Mouse (Mus musculus) skeletal muscle tissue, adult 2 months (tissue): ENCODE data around the gene Rorb.
A peak's percentile ranks its signal among the peaks of the same experiment; 100 is the strongest.

Experiments used
- DNase-seq: peaks from one replicate; pipeline ENCODE4 v3.0.0-alpha.2; 2012; ENCODE audit warnings: low read depth, low spot score

Rorb gene

DNA sequence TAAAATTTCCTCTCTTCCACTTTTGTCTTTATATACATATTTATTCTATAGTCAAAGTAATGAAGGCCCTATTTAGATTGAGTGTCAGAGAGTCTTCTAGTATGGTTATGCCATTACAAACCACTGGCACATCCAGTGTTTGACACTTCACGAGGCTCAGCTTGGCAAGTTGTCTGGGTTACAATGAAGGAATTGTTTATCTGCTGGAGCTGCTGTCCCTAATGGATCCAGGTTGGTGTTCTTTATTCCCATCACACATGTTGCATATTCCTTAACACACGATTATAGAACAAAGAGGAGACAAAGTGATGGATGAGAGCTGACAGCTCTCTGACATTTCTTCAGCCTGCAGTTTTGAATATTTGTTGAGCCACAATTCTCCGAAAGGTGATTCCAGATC lies 77.0 kb downstream of the Rorb start:
- no peak for DNase-seq

DNA sequence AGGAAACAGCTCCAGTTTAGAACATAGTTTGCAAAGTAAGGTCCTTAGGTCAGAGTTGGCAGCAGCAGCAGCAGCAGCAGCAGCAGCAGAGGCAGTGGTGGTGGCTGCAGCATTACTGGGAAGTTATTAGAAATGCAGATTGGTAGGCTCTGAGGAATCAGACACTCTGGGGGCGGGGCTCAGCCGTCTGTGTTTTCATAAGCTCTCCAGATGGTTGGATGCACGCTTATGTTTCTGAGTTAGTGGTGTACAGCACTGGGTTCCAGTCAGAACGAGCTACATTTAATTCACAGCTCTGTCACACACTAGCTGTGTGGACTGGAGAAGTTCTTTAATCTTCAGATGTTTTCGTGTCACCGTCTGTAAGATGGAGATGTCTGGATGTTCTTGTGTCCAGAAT lies 105.9 kb downstream of the Rorb start:
- DNase-seq: no peak

DNA sequence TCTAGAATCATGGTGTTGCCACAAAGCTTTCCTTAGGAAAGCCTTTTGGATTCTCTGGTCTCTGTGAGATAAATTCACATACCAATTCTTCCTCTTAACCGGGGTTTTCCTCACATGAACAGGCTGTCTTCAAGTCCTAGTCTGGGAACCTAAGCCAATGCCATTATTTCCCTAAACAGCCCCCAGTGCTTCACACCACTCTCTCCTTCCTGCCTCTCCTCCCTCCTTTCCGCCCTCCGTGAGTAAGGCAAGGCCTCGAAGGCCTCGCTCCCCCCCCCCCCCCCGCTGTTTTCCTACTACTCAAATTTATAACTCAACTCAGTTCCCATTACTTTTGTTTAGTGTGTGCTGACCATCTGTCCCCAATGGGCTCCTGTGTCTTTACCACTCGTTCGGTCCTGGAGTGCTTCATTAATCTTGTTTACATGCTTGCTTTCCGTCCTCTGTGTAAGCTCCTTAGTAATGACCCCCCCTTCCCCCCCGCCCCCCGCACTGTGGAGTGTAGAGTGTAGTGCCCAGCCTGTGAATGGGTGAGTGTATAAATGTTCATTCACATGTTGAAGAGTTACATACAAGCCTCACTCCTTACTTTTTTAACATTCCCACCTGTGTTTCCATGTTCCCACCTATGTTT lies 106.9 kb downstream of the Rorb start:
- DNase-seq: no peak

DNA sequence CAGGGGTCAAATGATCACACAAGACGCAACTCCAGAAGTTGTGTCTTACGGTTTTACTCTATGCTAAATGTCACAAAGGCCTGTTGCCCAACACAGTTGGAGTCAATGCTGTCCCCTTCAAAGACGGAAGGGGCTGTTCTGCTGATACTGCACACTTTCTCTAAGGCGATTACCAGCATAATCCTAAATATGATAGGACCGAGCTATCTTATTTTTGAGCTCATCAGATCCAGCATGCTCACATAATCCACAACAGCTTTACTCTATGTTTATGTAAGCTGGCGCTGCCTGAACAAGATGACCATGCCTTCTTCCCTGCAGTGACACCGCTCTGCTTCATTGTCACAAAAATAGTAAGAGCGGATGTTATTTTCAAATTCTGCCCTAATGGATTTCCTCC lies 112.0 kb downstream of the Rorb start:
- no peak for DNase-seq

DNA sequence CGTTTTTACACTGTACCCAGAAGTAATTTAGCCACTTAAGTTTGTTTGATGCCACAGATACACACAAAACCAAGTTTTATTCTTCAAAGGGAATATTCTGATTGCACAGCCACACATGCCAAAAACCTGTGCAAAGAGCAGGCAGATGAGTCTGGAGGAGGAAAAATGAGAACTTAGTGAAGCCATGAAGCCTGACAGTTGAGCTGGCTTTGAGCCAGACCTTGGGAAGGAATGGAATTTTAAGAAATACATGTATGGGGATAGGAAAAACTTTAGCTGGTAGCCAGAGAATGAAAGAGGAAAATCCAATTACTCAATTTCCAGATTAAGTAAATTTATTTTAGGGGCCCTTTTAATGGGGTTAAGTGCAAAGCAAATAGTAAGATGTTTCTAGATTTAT lies 113.3 kb downstream of the Rorb start:
- DNase-seq: no peak

DNA sequence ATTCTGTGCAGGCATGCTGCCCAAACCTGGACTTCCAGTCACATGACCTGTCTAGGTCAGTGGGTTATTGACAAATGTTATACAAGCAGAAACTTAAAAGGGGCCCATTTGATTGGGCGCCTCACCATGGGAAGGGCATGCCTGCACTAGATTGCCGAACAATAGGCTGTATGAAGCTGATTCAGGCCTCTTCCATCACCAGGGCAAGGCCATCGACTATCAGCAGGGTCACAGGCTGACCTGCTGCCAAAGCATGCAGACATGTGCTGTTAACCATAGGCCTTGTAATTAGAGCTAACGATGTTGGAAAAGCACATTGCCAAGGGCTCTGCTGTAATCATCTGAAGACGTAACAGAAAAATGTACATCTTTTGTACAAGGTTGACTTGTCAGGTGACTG lies 131.0 kb downstream of the Rorb start:
- no peak for DNase-seq

DNA sequence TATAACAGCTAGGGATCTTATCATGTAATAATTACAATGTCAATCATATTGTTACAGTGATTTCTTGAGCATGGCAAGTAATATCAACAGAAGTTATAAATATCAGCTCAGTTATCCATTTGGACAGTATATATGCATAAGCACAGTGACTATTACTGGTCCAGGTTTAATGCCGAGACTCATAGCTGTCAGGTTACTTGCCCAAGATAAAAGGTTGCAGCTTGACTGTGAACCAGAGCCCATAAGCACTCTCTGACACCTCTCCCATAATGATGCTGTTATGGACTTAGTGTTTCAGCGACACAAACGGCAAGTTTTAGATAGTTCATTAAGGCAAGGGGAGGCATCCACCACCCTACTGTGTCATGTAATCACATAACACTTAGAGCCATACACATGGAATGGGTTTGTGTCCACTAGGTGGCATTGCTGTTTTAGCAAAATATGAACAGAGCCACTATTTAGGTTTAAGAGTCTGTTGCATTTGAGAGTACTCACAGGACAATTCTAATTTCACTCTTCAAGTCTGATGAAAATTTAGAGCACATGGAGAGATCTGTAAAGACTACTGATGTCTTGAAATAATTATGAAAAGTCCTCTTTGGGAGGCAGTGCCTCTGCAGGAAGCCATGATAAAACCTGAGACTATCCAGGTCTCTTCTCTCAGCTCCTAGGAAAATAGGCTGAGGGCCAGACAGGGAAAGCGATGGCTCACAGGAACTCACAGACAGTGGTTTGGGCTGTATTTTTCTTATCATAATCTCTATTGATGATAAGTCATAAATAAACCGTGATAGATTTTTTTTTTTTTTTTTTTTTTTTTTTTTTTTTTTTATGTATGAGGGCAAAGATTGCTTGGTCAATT lies 136.0 kb downstream of the Rorb start:
- DNase-seq: no peak

DNA sequence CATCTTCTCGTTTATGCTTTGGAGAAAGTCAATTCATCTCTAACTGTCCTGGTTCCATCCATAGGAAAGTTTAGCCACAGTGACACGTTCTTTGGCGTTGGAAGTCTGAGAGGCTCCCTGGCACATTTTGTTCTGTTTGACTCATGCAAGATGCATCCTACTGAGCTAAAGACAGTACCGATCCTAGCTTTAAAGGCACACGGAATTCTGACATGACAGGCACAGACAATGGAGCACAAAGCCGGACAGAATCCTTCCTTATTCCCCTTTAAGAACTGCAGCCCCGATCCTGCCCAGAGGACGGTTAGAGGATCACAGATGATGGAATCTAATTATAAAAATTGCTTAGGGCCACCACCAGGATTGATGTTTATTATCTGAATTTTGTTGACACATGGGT lies 141.6 kb downstream of the Rorb start:
- DNase-seq: no peak

DNA sequence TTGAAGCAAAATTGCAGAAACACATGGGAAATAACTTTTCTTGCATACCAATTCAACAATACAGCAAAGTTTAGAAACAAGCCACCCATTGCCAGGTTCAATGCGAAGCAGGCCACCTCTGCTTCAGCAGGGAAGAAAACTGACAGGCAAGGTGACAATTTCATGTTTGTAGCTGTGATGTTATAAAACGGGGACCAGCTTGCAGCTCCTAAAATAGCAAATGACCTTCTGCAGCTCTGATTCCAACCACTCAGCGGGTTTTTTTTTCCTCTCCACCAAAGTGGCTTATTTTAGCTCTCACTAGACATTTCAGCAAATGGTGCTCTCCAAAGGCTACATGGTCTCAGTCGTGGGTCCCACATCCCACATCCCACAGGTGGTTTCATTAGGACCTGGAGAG lies 143.7 kb downstream of the Rorb start:
- DNase-seq: peak; percentile 34

DNA sequence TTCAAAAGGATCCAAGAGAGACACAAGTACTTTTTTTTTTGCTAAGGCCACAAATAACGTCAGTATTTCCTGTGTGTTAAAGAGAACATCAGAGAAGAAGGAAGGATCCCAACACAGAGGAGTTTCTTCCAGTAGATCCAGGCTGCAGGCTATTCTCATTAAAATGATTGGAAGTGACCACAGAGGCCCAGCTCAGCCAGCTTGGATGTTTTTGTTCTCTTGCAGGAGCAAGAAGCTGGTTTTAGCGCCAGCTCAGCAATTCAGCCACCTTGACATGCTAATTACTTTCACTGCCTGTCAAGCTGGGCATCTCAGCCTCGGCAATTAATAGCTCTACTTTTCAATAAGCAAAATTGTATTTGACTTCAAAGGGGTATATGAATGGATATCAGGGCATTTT lies 151.1 kb downstream of the Rorb start:
- no peak for DNase-seq

DNA sequence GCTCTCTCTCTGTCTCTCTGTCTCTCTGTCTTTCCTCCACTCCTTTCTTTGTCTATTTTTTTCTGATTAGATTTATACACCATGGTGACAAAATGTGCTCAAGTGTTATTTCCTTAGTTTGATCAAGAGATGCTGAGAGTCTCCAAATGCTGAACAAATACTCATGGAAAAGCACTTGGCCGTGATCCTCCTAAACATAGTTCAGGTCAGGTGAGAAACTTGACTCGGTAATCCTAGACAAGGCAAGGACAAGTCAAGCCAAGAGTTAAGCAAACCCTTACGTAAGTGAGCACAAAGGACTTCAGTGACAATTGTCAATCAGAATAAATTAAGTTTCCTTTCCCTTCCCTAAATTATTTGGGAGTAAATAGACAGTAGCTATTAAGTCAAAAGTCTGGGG lies 158.2 kb downstream of the Rorb start:
- no peak for DNase-seq

DNA sequence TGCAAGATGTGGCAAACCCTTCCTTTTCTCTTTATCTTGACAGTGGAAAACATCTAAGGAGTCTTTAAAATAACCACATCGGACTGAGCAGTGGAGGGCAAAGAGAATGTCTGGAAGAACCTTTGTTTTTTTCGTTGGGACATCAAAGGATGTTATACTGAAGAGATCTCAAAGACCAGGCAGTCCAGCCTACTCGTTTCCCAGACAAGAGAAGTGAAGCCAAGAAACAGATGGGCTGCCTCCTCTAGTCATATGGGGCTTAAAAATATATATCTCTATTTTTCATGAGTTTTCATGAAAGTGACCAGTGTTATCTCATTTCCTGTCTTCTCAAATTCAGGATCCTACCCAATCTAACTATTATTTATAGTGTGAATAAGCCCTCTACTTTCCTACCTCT lies 163.8 kb downstream of the Rorb start:
- no peak for DNase-seq

DNA sequence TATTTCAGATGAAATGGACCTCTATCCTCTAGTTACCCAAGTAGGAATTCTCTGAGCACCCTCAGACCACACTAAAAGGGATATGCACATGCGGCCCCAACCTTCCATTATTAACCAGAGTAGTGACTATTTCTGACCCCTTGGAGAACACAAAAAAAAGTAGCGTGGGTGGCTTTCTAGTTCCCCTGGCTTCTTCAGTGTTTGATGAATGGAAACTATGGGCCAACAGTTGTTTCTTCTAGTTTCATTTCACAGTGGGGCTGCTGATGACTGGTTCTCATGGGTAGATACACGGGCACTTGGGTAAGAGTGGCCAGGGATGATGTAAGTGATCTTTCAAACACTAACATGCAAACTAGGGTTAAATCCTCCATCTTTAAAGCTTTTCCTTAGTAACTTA lies 165.7 kb downstream of the Rorb start:
- no peak for DNase-seq

DNA sequence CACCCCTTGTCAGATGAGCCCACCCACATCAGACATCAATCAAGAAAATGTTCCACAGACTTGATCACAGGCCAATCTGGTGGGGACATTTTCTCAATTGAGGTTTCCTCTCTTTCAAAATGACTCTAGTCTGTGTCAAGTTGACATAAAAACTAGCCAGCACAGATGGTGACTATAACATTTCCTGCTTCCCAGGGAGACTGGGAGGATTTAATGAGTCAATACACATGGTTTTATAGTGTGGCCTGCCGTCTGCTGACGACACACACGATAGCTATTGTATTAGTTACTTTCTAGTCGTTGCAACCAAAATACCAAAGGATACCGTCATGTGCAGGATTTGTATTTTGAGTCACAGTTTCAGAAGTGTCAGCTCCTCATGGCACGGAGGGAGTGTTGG lies 169.6 kb downstream of the Rorb start:
- no peak for DNase-seq

DNA sequence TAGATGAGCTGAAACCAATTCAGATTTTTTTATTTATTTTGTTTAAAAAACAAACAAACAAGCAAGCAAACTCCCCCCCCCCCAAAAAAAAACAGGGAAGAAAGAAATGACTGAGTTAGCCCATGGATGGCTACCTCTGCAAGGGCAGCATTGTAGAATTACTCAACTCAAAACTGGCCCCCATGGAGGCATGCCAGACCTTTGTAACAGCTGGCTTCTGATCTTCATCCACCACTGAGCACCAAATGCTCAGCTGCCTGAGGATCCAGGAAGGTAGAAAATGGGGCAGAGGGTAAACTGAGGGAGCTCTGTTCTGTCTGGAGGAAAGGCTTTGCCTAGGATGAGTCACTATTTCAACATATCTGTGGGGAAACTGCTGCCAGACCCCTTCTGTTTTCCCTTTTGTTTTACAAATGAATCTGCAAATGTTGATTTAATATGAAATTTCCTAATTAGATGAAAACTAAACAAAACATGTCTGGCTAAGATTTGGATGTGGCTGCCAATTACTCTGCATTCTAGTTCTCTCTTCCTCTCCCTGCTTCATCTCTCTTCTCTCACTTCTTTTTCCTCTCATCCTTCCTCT lies 199.1 kb downstream of the Rorb start:
- DNase-seq: peak; percentile 4

DNA sequence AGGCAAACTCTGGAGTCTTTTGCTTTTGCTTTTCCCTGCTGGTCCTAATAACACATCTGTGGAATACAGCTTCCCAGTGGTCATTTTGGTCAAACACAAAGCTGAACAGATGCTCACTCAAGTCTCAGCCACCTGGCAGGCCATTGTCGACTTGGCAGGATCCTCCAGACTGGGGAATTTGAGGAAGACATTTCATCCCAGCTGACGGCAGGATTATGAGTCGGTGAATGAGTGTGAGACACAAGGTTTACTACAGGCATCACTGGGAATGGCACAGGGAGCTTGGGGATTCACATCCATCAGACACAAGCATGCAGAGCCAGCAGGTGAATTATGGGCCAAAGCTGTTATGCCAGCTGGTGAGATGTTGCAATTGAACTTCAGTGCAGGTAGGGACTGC lies 201.4 kb downstream of the Rorb start:
- DNase-seq: no peak

DNA sequence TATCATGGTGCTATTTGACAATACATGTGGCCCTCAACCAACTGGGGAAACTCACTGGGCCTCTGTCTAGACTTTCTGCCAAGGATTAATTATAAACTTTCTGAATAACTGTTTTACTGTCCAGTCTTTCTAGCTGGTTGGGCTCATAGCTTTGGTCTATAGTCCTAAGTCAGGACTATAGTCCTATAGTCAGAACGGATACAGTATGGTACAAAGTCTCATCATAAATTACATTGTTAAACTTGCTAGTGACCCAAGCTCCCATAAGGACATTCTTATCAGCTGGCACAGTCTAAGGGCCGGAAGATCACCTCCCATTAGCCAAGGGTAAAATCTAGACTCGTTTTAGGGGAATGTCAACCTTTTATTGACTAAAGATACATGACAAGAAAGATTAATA lies 205.5 kb downstream of the Rorb start:
- no peak for DNase-seq

DNA sequence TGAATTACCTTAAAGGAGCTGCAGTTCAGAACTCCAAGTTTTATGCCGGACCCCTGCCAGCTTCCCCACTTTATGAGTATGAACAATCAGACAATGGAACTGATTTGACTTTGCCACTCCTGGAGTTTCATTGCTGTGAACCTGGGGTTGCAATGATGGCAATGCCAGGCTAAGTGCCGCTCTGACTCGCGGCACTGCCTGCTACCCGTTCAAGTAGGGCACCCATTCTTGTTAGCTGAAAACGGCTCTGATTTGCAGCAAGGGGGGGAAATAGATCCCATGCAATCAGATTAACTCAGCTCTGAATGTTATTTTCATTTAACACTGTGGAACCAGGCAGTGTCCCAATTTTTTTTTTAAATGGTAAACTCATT lies 208.3 kb downstream of the Rorb start:
- no peak for DNase-seq

DNA sequence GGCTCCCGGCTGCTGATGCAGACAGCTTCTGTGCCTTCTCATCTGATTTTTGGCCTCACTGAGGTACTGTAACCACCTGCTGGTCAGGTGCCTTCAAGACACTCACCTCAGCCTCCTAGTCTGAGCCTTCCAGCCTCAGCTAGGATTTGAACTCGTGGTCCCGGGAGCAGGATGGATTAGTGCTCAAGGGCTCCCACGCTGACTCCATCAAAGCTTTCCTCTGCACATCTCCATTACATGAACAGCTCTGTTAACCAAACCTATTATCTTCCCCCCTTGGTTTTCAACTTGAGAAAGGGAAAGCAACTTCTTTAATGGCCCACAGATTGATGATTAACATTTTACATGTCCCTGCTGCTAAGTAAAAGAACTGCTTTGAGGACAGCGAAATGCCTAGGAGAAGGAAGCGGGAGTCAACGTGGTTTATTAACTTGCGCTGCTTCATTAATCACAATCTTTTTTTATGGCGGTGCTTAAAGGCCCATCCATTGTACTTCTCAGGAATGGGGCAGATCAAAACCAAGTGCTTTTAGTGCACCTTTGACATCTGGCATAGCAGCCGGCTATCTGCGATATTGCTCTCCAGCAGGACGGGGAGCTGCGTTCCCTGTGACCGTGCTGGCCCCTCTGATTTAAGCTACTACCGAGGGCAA lies 208.8 kb downstream of the Rorb start:
- no peak for DNase-seq

DNA sequence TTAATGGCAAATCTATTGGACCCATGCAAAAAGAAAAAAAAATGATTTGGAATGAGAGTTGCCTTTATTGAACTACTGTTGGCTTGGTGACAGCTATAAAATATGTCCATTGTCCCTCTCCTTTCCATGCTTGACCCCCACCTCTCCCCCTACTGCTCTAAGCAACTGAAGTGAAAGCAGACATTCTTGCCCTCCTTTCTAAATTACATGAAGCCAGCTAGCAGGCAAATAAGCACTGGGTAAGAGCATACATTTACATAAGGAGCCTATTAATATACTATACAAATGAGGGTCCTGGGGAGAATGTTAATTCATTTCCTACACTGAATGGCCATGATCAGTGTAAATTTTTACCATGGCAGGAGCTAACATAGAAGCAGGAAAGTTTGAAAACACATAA lies 212.8 kb downstream of the Rorb start:
- no peak for DNase-seq

DNA sequence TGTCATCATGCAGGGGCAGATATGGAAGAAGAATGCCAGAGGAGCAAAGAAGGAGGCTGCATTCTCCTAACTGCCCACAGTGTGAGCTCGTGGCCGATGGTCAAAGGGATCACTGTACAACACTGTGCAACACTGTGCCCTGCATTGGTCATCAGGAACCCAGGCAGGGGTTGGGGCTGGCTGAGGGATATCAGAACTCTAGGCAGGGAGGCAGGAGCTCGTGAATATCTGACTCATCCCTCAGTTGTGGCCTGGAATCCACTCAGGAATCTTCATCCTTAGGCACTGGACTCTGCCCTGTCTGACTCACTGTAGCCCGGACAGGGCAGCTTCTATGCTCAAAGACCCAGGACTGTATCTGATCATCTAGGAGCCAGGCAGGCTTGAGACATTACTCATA lies 220.8 kb downstream of the Rorb start:
- no peak for DNase-seq

DNA sequence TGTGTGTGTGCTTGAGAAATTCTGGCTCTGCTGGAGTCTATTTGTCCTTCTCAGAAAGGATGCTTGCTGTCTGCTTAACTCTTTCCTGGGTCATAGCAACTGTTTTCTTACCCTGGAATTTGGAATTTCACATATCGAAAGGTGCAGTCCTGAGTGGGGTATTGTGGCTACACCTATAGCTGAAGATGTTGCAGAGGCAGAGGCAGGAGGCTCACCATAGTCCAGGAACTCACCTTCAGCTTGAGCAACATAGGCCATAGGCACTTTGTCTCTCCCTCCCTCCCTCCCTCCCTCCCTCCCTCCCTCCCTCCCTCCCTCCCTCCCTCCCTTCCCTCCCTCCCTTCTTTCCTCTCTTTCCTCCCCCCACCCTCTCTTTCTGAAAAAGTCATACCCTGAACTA lies 221.4 kb downstream of the Rorb start:
- DNase-seq: no peak
